Mouse (Mus musculus) lung, adult 2 months (tissue): ENCODE measurements around the gene Trp53rka.

Experiments
- CTCF ChIP-seq: fragments of 200-500 bp; IDR thresholded peaks from 2 replicates; pipeline ENCODE4 v1.5.1; 2011; ENCODE audit warnings: mild to moderate bottlenecking, low read length, control low read depth; ENCODE audit not compliant: insufficient read depth
- POLR2A ChIP-seq: fragments of 200-500 bp; IDR thresholded peaks from 2 replicates; pipeline ENCODE4 v1.6.1; 2011; ENCODE audit warnings: low read depth, mild to moderate bottlenecking, control low read depth, low read length, borderline replicate concordance; ENCODE audit errors: extremely low read depth

DNA sequence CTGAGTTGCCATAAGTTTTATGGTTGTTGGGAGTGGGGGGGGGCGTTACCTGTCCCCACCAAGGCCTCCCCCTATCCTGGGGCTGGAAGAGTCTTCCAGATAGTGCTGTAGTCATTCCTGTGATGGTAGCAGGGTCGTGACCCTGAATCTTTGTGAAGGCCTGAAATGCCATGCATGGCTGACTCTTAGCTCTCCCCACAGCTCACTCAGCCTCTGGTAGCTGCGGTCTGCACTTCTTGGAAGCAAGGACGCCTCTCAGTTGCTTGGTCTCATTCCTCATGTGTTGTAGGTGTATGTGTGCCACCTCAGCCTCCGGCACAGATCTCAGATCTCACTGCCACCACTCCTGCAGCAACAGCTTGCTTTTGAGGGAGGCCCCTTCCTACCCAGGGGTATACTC lies 17.3 kb downstream of the Trp53rka start:
- no peak for TF ChIP-seq CTCF
- TF ChIP-seq POLR2A = no peak
